Mouse (Mus musculus) erythroblast, embryonic 14.5 days (primary cell): Measurements from ENCODE around the gene Pik3c2g.

Experiments
- GATA1 ChIP-seq: IDR thresholded peaks from 2 replicates; pipeline ENCODE4 v1.6.1; 2012; ENCODE audit warnings: low read length, inconsistent platforms, mixed read lengths
- TAL1 ChIP-seq: IDR thresholded peaks from 3 replicates; pipeline ENCODE4 v1.6.1; 2012; ENCODE audit warnings: low read length, inconsistent platforms, mixed read lengths

DNA sequence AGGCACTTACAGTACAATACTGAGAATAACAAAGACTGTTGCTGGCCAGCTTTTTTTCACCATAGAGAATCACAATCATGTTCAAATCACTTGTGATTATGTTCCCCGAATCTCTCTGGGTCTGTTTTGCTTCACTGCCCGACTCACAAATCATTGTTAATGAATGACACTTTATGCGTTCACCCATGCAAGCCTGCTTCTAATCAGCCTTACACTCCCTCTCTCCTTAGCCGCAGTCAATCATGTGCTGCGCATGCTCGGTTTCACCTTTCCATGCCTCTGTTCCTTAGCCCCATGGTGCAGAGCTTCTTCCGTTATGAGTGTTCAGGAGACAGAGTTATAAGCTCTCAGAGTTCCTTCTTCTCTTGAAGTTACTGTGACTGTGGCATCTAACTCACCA, 17.8 kb upstream of the Pik3c2g start:
- TF ChIP-seq GATA1 (no peak), TAL1 (no peak)
